Mouse (Mus musculus) testis, postnatal 10 days (tissue): Measurements from ENCODE around the gene Tmem167b.

Experiments
- DNase-seq: peaks from one replicate; pipeline ENCODE4 v3.0.0; 2021; ENCODE audit warnings: low spot score

The Tmem167b gene

DNA sequence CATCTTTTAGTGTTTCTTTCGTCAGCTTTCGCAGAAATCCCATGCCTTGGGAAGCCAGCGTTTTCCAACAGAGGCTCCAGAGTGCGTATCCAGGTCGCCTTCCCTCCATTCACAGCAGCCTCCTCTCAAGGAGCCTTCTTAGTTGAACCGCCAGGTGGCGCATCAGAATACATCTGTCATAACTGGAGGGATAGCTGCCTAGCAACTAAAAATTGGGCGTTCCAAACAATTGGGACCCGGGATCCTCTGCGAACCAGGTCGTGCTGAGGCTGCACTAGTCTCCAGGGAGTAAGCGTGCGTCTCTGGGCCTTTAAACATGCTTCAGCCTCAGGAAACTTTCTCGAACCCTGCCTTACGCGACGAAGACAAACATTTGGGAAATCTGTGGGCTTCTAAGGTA, 25.0 kb downstream of the Tmem167b start:
- DNase-seq = peak; percentile 89

DNA sequence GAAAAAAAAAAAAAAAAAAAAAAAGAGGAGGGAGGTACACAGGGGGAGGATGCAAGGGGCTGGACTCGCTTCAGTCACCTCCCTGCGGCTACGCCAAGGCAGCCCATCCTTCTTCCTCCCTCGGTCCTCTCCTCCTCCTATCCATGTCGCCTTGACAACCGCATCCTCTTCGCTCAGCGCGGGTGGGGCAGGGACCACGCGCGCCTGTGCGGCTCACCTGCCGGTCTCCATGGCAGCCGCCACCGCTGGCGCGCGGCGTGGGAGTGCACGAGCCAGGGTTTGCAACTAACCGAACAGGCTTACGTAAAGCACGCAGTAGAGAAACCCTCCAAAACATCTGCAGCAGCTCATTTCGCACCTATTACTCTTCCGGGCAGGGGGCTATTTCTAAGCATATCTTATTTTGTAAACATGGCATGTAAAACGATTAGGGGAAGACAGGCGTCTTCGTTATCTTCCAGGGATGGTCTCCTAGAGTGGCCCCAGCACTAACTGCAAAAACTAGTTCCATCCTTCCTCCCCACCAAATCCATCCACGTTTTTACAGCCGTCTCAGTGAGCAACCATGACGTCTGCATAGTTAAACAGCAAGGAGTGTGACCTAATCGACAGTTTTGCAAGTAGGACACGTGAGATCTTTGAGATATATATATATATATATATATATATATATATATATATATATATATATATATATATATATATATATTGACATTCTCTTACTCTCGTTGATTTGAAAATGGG, 25.6 kb downstream of the Tmem167b start, which contains the start of gene 5330417C22Rik:
Gene 5330417C22Rik, minus strand, starts transcription at position 20 of the 744 bp plus-strand sequence.
- DNase-seq = peak; percentile 55

DNA sequence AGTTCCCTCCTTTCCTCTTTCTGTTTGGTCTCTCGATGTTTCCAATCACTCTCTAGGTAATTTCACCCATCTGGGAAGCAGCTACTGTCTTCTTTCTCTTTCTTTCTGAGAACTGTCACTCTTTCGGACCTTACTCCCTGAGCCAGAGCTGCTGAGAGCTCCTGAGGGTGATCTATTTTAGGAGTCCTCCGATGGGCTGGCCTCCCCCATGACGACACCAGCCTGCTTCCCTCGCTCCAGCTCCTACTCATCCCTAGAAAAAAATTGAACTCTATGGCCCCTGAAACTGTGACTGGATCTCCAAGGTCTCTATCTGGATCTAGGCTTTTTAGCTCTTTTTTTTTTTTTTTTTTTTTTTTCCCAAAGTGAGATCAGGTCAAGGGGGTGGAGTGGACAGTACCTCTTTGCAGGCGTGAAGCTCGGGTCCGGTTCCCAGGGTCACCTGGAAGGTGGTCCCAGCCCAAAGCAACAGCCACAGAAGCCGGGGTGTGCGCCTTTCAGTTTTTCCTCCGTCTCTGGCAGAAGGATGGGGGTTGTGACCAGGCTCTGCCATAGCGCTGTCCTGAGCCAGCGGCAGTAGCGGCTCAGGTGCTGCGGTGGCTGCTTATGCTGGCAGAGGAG, 26.3 kb downstream of the Tmem167b start:
- DNase-seq = no peak

DNA sequence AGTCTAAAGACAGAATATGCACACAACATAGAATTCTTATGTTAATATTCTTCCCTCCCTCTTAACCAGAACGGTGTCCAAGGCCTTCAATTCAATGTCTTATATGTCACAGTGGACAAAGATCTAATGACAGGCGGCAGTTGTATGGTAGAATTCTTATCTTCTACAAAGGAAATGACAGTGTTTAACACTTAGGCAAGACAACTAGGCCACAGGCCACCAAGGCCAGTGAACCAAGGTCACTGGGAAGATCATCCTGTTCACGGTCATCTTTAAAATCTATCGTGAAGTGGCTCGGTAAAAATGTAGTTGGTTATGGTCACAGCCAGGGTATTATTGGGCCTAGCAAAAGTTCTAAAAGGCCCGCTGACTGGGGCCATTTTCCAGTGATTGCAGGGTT, 28.3 kb downstream of the Tmem167b start, which contains the start of gene 1700013F07Rik:
Gene 1700013F07Rik, plus strand, starts transcription at position 200 of the 400 bp plus-strand sequence.
- no peak for DNase-seq

DNA sequence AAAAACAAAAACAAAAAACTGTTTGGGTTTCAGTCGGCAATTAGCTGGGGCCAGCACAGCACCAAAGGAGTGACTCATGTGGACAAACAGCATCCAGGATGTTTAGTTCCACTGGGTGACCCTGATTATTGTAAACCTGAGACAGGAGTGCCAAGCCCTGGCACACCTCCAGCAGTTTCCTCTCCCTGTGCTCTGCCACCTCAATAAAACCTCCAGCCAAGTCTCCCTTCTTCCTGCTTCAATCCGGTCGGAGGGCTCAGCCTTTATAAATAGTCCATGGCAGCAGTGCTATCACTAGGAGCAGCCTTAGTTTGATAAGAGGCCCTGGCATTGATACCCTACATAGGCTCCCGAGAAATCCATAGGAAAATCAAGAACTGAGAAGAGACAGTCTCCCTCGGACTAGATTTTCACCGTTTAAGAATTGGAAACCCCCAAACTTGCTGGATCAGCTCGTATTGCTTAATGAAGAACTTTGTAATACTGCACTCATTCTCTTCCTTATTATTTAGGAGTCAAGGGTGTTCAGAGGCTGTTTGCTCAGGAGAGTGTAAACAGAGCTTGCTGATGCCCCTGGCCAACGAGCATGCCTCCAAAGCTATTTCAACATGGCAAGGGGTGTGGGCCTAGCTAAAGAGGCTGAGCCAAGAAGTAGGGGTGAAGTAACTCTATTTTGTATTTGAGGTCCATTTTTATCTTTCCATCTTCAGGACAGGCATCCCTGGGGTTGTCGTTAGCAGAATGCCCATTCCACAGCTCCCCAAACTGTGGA, 29.0 kb downstream of the Tmem167b start:
- DNase-seq = peak; percentile 65

DNA sequence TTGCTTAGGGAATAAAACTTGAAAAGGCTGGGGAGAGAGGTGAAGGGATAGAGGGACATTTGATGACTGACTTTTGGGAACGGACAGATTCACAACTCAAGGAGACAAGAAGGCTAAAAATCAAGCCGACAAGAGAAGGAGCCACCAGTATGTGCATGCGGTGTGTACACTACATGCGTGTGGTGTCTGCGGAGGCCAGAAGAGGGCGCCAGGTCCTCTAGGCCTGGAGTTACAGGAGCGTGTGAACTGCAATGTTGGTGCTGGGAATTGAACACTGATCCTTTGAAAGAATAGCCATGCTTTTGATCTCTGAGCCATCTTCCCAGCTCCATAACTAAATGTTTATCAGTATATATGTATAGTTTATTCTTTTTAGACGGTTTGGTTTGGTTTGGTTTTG, 33.8 kb downstream of the Tmem167b start:
- peak; percentile 42 for DNase-seq

DNA sequence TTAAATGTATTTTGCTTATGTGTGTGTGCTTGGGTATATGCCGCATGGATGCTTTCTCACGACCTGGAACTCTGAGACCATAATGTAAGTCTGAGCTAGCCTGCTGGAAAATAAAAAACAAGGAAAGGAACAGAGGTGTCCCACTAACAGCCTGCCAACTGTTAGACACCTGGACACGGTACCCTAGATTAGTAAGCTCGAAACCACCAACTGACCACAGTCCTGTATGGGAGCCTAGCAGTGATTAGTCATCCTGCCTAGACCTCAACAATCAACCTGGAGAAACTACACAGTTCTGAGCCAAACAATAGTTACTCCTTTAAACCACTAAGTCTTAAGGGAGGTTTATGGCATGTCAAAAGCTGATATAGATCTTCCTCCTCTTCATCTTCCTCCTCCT, 38.9 kb downstream of the Tmem167b start:
- DNase-seq = no peak

DNA sequence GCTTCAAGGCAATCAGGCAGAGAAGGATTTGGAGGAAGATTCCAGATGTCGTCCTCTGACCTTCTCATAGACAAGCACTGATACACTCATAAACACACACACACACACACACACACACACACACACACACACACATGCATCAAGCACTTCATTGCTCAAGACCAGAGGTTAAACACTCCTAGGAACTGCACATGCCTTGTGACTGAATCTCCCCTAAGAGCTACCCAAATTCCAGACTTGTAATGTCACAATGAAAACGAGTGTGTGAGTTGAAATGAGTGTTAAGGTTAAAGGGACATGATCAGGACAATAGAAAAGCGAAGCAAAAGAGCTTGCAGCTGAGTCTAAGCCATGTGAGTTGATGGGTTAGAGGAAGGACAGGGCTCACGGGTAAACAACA, 44.0 kb downstream of the Tmem167b start:
- peak; percentile 13 for DNase-seq

DNA sequence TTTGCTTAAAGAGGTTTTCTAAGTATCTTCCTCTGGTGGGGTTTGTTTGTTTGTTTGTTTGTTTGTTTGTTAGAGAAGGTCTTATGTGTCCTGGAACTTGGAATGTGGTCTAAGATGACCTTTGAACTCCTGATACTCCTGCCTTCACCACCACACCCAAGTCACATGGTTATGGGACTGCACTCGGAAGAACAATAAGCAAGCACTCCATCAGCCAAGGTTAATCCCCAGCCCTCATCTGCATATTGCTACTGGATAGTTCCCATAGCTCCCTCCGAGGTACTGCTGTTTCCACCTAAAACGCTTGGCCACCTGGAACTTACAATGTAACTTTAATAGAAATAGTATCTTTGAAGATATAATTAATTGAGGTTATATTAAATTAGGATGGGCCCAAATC, 48.8 kb downstream of the Tmem167b start:
- DNase-seq = no peak

DNA sequence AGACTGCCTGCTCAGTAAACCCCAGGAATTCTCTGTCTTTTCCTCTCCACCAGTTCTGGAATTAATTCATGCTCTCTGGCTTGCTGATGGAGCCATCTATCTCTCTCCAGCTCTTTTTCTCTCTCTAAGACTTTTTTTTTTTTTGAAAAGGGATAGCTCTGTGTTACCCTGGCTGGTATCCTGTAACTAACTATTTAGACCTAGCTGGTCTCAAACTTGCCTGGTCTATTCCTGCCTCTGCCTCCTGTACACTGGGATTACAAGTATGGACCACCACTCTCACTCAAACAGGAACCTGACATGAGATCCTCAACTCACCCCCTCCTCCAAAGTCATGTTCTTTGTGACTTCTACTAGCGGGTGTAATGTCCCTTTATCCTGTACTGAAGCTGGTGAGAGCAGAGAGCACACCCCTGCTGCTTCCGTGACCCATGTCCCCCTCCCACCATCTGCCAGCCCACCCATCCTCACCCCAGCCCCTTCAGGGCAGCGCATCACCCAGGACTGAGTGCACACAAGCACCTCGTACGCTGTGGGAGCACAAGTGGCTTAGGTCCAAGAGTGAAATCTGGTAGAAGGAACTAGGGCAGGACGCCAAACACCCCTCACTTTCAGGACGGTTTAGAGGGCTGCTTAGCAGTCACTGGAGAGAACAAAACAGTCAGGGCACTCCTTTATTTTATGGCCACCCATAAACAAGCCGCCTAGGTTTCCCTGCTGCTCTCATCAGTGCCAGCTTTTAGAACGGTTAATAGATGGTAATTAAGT, 51.4 kb downstream of the Tmem167b start:
- peak; percentile 52 for DNase-seq

DNA sequence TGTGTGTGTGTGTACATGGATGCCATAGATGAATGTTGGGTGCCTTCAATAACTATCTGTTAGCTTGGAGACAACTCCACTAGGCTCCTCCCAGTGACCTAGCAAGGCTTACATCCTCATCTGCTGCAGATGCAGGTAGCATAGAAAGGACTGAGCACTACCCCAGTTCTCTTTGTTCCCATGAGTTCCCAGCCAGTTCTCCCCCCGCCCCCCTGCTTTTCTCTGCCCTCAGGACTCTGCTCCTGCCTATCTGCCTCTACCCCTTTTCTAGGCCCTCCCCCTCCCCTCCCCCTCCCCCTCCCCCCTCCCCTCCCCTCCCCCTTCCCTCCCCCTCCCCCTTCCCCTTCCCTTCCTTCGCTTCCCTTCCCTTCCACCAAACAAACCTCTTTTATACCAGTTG, 52.1 kb downstream of the Tmem167b start:
- DNase-seq = no peak

DNA sequence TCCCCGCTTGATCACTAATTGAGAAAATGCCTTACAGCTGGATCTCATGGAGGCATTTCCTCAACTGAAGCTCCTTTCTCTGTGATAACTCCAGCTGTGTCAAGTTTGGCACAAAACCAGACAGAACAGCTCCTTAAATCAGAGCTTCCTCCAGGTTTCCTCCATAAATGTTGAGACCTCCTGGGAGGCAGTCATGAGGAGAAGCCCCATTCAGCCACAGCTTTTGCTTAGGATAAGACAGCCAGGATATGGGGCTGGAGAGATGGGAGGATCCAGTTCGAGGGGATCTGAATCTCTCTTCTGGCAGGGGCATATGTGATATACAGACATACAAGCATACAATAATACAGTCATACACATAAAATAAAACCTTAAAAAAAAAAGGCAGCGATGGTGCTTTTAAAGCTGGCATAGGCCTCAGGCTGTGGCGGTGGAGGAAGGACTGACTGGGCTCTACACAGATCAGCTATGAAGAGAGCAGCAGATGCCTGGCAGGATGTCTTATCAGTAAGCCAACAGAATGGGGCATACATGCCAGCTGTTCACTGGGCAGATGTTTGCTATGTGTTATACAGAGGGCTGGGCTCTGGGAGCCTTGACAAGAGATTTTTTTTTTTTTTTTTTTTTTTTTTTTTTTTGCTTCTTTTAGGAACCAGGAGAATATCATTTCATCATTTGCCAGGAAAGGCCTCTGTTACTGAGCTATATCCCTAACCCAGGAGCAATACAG, 53.4 kb downstream of the Tmem167b start:
- no peak for DNase-seq
